Mouse (Mus musculus) embryonic facial prominence, embryonic 11.5 days (tissue): ENCODE results near the gene Gm20388. TPM values are rescaled to one million over a fixed set of nuclear protein-coding genes. Genes with fewer than 3 reads are reported as not detected.

Source experiments
- ATAC-seq: fragments of 200-750 bp; cut with Nextera tagmentation; replicated peaks from 2 replicates; pipeline ENCODE4 v1.8.0; 2017; ENCODE audit warnings: low read depth; ENCODE audit not compliant: insufficient number of reproducible peaks, low FRiP score, low TSS enrichment
- DNase-seq: peaks from one replicate; pipeline ENCODE4 v3.0.0-alpha.2; 2015; ENCODE audit warnings: low spot score
- H3K27ac ChIP-seq: fragments of 300-500 bp; sonication (generic); replicated peaks from 2 replicates; pipeline ENCODE4 v1.5.1; 2014; ENCODE audit warnings: mild to moderate bottlenecking, low read depth, low read length, control low read depth
- H3K27me3 ChIP-seq: fragments of 300-500 bp; sonication (generic); 2 replicates; pipeline ENCODE4 v1.6.1; 2014; ENCODE audit warnings: mild to moderate bottlenecking, low read length, moderate library complexity, mixed read lengths; ENCODE audit not compliant: control insufficient read depth, insufficient read depth
- H3K36me3 ChIP-seq: fragments of 300-500 bp; sonication (generic); replicated peaks from 2 replicates; pipeline ENCODE4 v1.6.1; 2014; ENCODE audit warnings: low read depth, mild to moderate bottlenecking, low read length, moderate library complexity, mixed read lengths; ENCODE audit not compliant: control insufficient read depth, insufficient read depth
- H3K4me1 ChIP-seq: fragments of 300-500 bp; sonication (generic); 2 replicates; pipeline ENCODE4 v1.6.1; 2014; ENCODE audit warnings: low read length, mixed read lengths; ENCODE audit not compliant: control insufficient read depth, insufficient read depth
- H3K4me2 ChIP-seq: fragments of 300-500 bp; sonication (generic); 2 replicates; pipeline ENCODE4 v1.6.1; 2014; ENCODE audit warnings: low read depth, mild to moderate bottlenecking, control low read depth, low read length, moderate library complexity
- H3K4me3 ChIP-seq: fragments of 300-500 bp; sonication (generic); 2 replicates; pipeline ENCODE4 v1.5.1; 2014; ENCODE audit warnings: low read depth, low read length, control low read depth
- H3K9ac ChIP-seq: fragments of 300-500 bp; sonication (generic); replicated peaks from 2 replicates; pipeline ENCODE4 v1.6.1; 2014; ENCODE audit warnings: mild to moderate bottlenecking, control low read depth, low read length
- H3K9me3 ChIP-seq: fragments of 300-500 bp; sonication (generic); replicated peaks from 2 replicates; pipeline ENCODE4 v1.6.1; 2016; ENCODE audit warnings: mild to moderate bottlenecking, low read length, inconsistent platforms, mixed read lengths; ENCODE audit not compliant: control insufficient read depth
- WGBS: fragments of 180-500 bp; shearing (Covaris S2); extraction: QIAGEN DNeasy Blood & Tissue Kit; methylation state at CpG from one replicate; pipeline ENCODE4 v1.1.7; 2014; 5-methylcytosine and 5-hydroxymethylcytosine counted together
- polyA plus RNA-seq: library from polyadenylated mRNA; unstranded; fragments of >200 nt; fragmentation: Nextera tagmentation; extraction: Ambion mirVana; gene quantifications from 2 replicates; pipeline ENCODE4 v1.2.1, GENCODE M21; 2014

Gene Gm20388
- polyA plus RNA-seq, 1 experiment from 2014 or later, result 3.1 TPM

DNA sequence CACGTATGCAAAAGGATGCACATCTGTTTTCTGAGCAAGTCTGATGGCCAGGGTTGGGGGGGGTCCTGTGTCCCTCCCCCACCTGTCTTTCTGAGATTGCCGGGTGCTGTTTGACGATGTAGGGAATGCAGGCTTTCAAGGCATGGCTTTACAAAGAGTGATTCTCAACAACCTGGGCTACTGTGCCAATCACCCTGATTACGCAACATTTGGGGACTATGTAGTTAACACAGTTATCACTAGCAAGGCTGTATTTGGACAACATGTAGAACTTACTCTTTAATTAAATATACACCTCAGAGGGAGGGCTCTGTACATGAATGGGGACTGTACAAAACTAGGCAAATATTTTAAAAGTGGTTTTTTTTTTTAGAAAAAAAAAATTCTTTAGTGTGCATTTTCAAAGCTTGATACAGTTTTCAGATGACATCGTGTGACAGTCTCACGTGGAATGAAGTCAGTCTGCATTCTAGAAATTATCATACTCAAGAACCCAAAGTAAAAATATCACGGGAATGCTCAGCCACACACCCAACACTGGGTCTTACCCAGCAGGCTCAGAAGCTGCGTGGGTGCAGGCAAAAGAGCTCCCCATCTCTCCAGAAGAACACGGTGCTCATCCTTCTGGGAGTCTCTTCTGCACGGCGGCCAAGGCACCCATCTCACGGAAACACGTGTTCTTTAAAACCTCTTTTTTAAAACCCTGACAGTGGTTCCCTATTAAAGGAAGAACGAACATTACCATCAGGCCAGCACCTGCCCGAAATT lies 3930.1 kb downstream of the Gm20388 start:
- no peak overlapping the region for H3K27ac ChIP-seq
- no peak overlapping the region for H3K4me3 ChIP-seq
- H3K9ac ChIP-seq, result no peak overlapping the region
- no peaks in the 10 kb centered on the region for H3K4me1 ChIP-seq
- no peak for ATAC-seq
- no peak overlapping the region for H3K4me2 ChIP-seq
- H3K36me3 ChIP-seq, result no peaks in the 10 kb centered on the region; the same call in 1 of the 2 replicates
- 92% methylated on average over 15 of the region's 15 CpGs for WGBS
- H3K27me3 ChIP-seq, result no peaks in the 10 kb centered on the region
- no peak for DNase-seq
- no peaks in the 10 kb centered on the region for H3K9me3 ChIP-seq

DNA sequence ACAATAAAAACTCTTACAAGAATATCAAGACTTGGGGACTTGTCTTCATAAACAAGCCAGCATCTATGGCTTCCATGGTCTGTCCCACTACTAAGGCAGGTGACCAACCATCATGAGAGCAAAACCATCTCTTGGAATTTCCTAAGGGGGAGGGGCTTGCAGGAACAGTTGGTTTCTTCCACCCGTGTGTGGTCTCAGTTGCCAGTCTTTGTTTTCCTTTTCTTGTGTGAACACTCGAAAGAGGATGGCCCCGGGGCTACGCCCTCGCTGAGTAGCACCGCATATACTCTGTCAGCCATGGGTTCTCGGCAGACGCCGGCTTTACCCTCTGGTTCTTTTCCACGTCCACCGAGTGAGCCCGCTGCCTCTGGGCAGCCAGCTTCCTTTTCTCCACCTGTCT lies 3931.4 kb downstream of the Gm20388 start:
- Histone ChIP-seq H3K9me3 (no peaks in the 10 kb centered on the region), H3K9ac (no peak overlapping the region), H3K4me1 (no peaks in the 10 kb centered on the region), H3K4me2 (no peak overlapping the region), H3K27me3 (no peaks in the 10 kb centered on the region), H3K4me3 (no peak overlapping the region), H3K36me3 (no peaks in the 10 kb centered on the region), H3K27ac (no peak overlapping the region)
- ATAC-seq, result no peak
- no peak for DNase-seq
- 86% methylated on average over 12 of the region's 12 CpGs for WGBS

DNA sequence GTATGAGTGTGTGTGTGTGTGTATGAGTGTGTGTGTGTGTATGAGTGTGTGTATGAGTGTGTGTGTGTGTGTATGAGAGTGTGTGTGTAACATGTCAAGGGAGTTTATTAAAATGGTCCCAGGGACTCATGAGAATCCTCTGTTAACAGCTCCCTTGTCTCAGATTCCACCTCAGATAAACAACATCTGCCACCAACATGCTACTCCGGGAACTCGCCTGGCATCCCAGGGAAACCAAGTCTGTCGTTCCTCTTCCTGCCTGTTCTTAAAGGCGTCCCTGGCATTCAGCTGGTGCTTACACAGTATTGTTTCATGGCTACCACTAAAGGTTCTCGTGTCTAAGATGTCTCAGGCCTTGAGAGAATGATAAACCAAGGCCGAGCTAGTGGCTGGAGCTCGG lies 3933.7 kb downstream of the Gm20388 start:
- DNase-seq, result no peak
- ATAC-seq, result no peak
- no peak overlapping the region for H3K9ac ChIP-seq
- no peaks in the 10 kb centered on the region for H3K9me3 ChIP-seq
- H3K4me2 ChIP-seq, result no peak overlapping the region
- H3K4me3 ChIP-seq, result no peak overlapping the region
- no peaks in the 10 kb centered on the region for H3K36me3 ChIP-seq
- H3K27ac ChIP-seq, result no peak overlapping the region
- WGBS, result 73% methylated on average over 7 of the region's 7 CpGs
- no peaks in the 10 kb centered on the region for H3K4me1 ChIP-seq
- H3K27me3 ChIP-seq, result no peaks in the 10 kb centered on the region

DNA sequence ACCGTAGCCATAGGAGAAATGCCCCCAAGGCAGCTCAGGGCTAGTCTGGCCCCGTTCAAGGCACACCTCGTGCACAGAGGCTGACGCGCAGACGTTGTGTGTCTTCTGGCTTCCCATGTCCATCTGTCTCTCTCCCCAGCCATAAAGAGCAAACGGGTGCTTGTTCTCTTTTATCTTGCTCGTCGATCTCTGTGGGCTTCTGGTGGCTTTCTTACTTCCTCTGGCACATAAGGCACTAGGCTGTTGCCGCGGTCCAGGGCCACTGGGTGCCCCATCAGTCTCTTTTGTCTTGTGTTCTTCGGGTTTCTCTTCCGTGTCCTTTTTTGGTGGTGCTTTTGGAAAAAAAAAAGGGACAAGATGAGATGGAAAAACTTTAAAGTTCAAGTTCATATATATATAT lies 3934.5 kb downstream of the Gm20388 start:
- DNase-seq, result no peak
- Histone ChIP-seq H3K4me3 (no peak overlapping the region), H3K9me3 (no peaks in the 10 kb centered on the region), H3K4me2 (no peak overlapping the region), H3K27ac (no peak overlapping the region), H3K27me3 (no peaks in the 10 kb centered on the region), H3K9ac (no peak overlapping the region), H3K4me1 (no peaks in the 10 kb centered on the region), H3K36me3 (no peaks in the 10 kb centered on the region)
- no peak for ATAC-seq
- WGBS, result 90% methylated on average over 13 of the region's 13 CpGs

DNA sequence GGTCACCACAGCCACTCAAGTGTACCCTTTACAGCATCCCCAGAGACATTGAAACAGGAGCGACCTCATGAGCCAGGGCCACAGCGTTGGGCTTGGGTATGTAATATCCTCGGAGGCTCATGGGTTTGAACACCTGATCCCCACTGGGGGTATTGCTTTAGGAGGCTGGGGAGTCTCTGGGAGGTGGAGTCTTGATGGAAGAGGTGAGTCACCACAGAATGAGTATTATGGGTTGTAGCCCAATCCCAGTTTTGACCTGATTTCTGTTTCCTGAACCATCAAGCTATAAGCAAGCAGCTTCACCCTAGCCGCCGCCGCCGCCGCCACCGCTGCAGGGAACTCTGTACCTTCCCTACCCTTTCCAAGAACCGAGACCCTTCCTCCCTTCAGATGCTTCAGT lies 3935.3 kb downstream of the Gm20388 start:
- WGBS, result 91% methylated on average over 10 of the region's 10 CpGs
- Histone ChIP-seq H3K4me2 (no peak overlapping the region), H3K9ac (no peak overlapping the region), H3K4me3 (no peak overlapping the region), H3K36me3 (no peaks in the 10 kb centered on the region), H3K4me1 (no peaks in the 10 kb centered on the region), H3K27me3 (no peaks in the 10 kb centered on the region), H3K27ac (no peak overlapping the region), H3K9me3 (no peaks in the 10 kb centered on the region)
- DNase-seq (no peak), ATAC-seq (no peak)

DNA sequence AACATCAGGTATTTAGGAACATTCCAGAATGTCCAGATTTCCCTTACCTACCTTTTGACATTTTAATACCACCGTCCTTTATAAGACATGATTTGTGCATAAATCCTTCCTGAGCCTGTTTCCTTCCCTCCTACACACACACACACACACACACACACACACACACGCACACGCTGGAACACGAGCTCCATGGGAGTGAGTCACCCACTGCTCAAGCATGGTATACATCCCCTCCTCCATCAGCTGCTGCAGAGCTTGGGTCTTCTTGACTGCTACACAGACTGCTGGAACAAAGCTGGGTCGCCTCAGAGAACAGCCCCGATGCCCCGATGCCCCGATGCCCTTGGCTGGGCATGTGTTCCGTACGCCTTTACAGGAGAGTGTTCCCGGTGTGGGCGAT lies 3935.9 kb downstream of the Gm20388 start:
- H3K9me3 ChIP-seq, result no peaks in the 10 kb centered on the region
- ATAC-seq (no peak), DNase-seq (no peak)
- no peak overlapping the region for H3K9ac ChIP-seq
- H3K4me1 ChIP-seq, result no peaks in the 10 kb centered on the region
- WGBS, result 93% methylated on average over 12 of the region's 12 CpGs
- no peak overlapping the region for H3K27ac ChIP-seq
- no peak overlapping the region for H3K4me2 ChIP-seq
- no peaks in the 10 kb centered on the region for H3K27me3 ChIP-seq
- no peaks in the 10 kb centered on the region for H3K36me3 ChIP-seq
- no peak overlapping the region for H3K4me3 ChIP-seq

DNA sequence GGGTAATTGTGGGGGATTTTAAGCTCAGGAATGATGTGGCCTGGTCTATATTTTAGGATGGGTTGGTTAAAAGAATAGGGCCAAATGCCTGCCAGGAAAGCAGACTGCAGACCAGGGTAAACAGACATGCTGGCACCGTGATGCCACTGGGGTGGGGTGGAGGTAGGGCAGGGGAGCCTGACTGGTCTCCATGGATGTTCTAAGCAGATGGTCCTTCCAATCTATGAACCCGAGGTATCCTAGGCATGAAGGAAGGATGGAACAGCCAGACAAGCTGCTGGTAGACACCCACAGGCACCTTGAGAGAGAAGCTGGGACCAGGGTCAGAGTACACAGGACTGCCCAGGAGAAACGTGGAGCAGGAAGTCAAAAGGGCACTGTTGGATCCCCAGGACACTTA lies 3936.9 kb downstream of the Gm20388 start:
- DNase-seq, result no peak
- WGBS, result 70% methylated on average over 3 of the region's 3 CpGs
- Histone ChIP-seq H3K4me3 (no peak overlapping the region), H3K4me2 (no peak overlapping the region), H3K9ac (no peak overlapping the region), H3K27ac (no peak overlapping the region), H3K27me3 (no peaks in the 10 kb centered on the region), H3K9me3 (no peaks in the 10 kb centered on the region), H3K36me3 (no peaks in the 10 kb centered on the region), H3K4me1 (no peaks in the 10 kb centered on the region)
- ATAC-seq, result no peak

DNA sequence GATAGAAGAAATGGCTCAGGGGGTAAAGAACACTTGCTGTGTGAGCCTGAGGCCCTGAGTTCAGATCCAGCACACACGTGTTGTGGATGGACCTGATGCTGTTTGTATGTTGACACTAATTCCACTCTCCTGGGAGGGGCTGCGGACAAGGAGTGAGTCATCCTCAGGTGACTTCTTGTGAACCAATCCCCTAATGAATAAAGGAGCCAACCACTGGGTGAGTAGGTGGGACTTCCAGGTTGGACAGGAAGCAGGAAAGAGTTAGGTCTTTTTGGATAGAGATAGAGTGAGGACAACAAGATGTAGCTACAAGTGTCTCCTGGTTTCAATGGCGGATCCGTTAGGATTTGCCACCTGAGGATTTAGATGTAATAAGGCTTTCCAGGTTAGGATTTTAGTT lies 3938.7 kb downstream of the Gm20388 start:
- Histone ChIP-seq H3K4me2 (no peak overlapping the region), H3K9me3 (no peaks in the 10 kb centered on the region), H3K9ac (no peak overlapping the region), H3K4me1 (no peaks in the 10 kb centered on the region), H3K36me3 (no peaks in the 10 kb centered on the region), H3K4me3 (no peak overlapping the region), H3K27me3 (no peaks in the 10 kb centered on the region), H3K27ac (no peak overlapping the region)
- ATAC-seq, result no peak
- whole genome bisulfite sequencing, result 85% methylated on average over 4 of the region's 4 CpGs
- DNase-seq, result no peak
